Mouse (Mus musculus): ENCODE measurements around the gene Lrba.

Lrba gene

DNA sequence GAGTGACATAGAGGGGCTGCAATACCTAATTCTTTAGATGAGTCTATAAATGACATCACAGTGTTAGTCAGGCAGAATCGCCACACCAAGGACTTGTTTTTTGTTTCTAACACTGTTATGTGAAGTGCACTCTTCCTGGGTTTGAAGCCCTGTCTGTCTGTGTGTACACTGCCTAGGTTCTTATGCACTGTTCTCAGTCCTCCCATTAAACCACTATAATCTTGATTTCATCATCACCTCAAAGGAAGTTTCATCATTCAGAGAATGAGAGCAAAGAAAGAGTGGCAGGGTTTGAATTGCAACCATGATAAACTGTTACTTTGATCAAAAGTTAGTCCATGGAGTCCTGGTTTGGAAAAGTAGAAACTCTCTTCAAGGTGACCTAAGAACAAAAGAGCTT lies 532.1 kb downstream of the Lrba start:
- no peak for DNase-seq (ENCODE audit: low read depth, low spot score)

DNA sequence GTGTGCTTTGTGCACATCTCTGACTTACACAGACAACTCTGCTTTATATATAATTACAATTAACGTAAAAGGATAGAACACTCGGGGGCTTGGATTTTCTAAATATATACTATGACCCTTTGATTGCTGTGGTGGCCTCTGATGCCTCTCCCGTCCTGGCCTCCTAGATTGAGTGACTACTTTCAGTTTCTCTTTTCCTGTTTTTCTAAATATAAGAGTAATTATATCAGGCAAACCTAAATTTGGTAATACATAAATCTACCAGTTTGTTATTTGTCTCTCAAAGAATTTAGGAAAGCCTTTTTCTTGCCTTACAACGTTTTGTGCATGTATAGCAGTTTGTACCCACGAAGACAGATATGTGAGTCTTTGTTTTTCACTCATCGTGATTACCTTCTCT lies 534.2 kb downstream of the Lrba start:
- no peak for DNase-seq (ENCODE audit: low read depth, low spot score)

DNA sequence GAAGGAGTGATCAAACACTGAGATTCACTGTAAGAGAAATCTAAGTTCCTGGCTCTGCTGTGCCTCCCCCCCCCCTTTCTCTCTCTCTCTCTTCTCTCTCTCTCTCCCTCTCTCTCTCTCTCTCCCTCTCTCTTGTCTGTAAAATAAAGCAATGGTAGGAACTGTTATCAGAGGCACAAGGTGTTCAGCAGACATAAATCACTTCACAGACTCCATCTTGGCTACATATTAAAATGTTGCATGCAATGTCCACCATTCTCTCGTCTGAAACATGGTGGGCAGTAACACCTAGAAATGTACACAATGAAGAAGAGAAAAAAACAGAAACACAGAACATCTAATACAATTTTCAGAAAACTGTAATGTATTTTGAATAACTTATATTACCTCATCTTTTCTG lies 534.9 kb downstream of the Lrba start:
- DNase-seq (ENCODE audit: low read depth, low spot score) = no peak

DNA sequence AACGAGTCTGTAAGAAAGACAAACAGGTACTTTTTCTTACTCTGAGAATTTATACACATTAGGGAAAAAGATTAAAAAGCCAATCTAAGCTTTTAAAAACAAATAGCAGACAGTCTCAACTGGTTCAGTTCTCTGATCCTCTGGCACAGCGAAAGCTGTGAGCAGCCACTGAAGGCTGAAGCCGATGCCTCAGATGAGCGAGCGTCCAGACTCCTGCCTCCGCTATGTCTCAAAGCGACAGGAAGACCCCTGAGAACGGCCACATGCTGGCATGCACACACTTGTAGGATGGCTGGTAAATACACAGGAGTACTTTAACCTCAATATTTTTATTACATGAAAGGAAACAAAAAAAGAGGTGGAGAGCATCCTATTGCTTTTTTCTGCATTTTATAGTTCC lies 535.4 kb downstream of the Lrba start:
- no peak for DNase-seq (ENCODE audit: low read depth, low spot score)

DNA sequence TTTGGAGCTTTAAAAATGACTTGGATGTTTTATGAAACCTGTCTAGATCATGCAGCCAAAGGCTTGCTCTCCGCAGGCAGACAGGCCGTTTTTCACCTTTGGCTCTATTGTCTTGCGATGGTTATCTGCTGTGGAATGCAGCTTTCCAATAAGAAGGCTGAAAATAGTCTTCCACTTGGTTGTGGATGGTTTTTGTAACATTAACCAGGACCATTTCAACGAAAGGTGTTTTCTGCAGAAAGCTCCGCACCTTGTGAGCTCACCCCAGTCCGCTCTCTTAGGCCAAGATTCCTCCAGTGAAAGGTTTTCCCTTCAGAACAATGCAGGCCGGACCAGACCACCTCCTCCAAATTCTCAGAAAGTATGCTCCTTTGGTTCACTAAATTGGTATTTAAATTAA lies 536.0 kb downstream of the Lrba start:
- DNase-seq (ENCODE audit: low read depth, low spot score) = no peak

DNA sequence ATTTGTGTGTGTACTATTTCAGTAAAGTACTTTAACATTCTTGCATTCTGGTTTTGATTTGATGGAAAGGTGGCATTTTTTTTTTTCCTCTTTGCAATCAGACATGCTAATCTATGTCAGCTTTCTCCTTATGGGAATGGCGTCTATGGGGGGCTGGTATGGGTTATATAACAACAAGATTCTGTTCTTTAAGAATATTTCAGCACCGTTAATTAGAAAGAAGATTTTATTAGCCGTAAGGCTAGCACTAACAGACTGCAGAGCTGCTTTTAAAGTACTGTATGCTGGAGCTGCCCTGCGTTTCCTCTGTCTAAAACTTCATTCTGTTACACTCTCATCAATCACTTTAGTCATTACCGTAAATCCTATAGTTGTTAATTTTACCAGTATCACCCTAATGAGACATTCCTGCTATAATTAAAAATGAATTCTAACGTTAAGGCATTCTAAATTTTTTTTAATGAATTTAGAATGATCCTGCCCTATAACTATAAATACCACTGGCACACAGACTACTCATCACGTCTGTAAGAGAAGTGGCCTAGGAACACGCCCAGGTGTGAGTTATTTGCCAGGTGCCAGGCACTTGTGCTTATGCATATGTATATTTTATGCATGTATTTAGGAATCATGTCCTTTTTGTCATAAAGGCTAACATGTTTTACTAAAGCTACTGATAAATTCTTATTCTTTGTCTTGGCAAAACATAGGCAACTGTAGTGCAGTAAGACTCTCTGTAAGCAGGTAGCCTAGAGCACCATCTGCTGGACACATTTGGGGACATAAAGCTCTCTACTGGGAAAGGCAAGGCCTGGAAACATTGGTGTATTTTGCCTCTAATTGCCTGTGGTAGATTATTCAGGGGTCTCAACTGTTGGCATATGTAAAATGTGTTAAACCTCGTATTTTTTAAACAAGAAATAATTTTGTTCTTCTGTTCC lies 536.9 kb downstream of the Lrba start:
- DNase-seq (ENCODE audit: low read depth, low spot score) = peak; percentile 64

DNA sequence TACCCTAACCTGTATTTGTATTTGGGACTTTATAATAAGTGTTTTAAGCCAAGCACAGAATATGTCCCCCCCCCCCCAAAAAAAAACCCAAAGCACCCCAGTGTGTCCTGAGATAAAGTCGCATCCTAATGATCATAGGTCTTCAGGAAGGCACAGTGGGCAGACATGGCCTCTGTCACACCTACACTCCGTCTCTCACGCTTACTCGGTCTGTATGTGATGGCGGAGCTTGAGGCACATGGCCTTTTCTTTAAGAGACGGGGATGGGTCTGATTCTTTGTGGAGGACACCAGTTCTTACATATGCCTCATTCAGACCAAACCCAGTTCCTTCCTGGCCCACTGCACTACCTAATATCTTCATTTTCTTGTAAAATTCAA lies 537.5 kb downstream of the Lrba start:
- DNase-seq (ENCODE audit: low read depth, low spot score) = no peak

DNA sequence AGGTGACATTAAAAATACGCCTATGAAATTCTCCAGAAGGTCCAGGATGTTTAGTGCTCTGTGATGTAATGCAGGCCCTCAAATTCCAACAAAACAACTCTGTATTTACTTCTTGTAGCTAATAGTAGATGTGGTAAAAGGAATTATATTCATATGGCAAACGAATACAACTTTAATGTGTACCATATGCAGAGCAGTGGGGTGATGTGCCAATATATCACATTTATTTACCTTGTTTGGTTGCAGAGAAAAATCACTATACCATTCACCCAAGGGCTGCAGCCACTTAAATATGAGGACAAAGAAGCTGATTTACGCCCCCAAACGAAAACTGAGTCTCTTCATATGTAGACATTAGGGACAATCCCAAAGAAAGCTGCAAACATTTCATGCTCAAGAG lies 538.0 kb downstream of the Lrba start:
- DNase-seq (ENCODE audit: low read depth, low spot score) = no peak

DNA sequence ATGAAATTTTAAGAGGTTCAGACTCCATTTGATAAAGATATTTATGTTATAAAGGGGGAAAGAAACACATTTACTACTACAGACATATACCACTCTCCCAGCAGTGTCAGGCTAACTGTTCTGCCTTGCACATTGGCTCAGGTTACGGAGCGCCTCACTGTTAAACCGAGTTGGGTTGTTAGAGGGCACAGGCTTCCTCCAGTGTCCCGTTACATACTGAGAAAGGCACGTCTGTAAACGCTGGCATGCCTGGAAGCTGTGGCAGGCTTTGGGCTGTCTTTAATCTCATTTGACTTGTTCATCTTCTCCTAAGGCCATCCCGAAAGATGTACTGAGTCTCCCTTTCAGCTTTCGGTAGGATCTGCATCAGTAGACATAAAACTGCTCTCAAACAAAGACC lies 544.1 kb downstream of the Lrba start:
- no peak for DNase-seq (ENCODE audit: low read depth, low spot score)

DNA sequence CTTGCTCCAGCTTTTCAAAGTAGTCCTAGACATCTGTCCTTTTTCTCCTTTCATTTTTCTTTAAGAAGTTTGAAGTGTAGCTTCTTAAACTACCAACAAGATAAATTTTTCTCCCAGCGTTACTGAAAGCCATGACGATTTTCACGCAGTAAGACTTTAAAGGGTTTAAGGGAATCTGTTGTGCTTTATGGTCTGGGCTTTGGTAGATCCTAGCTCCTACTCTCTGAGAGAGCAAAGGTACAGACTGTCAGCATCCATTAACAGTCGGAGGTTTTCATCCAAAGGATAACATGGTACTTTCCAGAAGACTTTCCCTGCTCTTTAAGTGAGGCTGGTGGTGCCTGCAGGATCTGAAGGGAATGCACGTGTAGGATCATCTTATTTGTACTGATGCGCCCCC lies 544.5 kb downstream of the Lrba start:
- DNase-seq (ENCODE audit: low read depth, low spot score) = no peak

DNA sequence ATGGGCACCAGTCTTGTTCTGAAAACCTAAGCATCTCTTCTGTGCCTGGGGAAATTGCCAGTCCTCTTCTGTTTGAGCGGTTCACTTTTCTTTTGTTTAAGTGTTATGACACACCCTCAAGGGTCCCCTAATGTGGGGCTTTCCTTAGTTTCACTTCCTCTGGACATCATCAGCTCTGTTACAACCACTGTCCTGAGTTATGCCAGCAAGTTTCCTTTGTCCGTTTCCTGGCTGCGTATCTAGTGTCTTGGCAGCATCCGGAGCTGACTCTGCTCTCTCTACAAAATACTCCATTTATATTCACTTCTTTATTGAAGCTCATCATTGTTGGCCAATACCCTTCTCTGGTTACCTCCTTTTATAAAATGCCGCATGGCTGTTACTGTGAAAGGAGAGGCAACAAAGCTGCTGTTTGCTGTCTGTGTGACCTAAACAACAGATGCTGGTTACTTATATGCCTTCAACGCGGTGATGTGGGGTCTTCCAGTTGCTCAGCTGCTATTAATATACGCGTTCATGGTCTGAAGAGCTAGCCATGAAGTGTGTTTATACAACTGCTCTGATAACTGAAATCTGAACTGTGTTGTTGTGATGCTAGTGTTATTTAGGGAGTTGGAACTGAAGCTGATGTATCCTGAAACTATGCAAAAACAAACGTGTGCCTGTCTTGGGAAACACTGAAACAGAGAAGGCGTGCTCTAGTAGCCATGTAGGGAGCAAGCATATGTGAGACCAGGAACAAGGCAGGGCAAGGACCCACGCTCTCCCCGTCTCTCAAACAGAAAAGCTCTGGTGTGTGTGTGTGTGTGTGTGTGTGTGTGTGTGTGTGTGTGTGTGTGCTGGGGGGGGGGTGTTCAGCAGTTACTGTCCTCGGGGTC lies 550.3 kb downstream of the Lrba start:
- DNase-seq (ENCODE audit: low read depth, low spot score) = no peak

DNA sequence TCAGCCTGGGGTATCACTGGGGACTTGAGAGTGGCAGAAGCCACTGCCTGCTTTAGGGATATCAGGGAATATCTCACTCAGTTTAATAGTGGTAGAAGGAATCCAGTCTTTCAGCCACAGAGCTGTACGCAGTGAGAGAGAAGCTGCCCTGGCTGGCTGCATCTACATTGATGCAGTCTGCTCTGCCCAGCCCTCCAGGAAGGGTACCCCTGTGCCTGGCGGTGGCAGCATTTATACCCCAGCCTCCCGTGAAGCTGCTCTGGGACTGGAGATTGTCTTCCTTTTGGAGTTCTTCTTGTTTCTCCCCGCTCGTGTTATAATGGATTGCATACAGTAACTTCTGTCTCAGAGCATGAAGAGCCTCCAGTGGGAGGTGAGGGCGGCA lies 551.0 kb downstream of the Lrba start:
- DNase-seq (ENCODE audit: low read depth, low spot score) = no peak

DNA sequence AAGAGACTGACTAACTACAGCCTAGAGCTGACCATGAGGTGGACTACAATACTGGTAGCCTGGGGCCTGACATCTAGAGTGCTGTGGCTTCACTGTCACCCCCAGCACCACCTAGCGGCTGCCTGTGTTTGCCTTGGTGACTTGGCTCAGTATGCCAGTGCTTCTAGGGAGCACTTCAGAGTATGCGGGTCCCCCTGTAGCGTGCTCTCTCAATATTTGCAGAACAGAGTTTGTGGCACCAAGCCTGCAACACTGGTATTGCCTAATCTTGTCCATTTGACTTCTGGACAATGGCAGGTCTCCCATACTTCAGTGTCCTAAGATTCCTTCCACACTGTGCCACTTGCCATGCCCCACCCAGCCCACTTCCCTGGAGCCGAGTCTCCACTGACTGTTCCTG lies 555.2 kb downstream of the Lrba start:
- DNase-seq (ENCODE audit: low read depth, low spot score) = no peak

DNA sequence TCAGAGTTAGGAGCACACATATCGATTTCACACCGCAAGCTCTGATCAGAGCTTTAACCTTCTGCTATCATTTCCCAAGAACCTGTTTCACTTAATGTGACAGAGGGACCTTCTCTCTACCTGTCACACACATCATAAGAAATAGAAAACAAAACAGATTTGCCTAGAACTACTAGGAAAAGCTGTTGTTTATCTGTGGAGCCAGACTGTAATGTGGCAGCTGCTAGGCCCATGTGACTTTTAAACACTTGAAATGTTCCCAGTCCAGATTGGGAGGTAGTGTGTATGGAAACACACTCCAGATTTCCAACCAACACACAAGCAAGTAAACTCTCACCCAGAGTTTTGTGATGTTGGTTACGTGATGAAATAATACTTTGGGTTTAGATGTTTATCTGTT lies 559.6 kb downstream of the Lrba start:
- no peak for DNase-seq (ENCODE audit: low read depth, low spot score)

DNA sequence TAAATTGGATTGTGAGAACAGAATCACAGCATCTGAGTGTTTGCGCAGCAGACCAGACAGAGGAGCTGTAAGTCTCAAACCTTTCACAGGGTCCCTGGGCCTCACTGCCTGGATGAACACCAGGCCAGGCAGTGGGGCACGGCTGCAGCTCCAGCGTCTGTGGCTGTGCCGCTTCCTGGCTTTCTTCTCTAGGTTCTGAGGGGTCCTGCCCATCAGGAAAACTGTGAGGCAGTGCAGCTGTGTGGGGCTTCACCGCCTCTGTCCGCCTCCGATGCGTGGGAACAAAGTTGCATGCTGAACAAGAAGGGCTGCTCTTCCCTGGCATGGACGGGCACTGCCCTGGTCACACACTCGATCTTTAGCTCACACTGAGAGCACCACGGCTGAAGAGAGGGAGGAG lies 560.5 kb downstream of the Lrba start:
- DNase-seq (ENCODE audit: low read depth, low spot score) = no peak

DNA sequence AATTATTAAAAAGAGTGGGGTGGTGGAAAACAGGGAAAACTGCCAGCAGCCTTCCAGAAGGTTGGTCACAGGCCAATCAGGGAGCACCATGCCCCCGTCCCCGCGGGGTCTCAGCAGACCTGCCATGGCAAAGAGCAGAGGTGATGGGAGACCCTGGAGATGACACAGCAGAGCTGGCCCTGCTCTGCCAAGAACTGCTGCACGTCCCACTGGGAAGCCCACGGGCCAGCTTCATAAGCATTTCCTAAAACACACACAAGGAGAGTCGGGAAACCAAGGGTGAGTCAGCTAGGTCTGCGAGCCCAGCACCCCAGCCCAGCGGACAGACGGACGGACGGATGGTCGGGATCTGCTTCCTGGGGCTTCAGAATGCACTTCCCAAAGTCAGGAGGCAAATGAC lies 561.8 kb downstream of the Lrba start:
- DNase-seq (ENCODE audit: low read depth, low spot score) = no peak

DNA sequence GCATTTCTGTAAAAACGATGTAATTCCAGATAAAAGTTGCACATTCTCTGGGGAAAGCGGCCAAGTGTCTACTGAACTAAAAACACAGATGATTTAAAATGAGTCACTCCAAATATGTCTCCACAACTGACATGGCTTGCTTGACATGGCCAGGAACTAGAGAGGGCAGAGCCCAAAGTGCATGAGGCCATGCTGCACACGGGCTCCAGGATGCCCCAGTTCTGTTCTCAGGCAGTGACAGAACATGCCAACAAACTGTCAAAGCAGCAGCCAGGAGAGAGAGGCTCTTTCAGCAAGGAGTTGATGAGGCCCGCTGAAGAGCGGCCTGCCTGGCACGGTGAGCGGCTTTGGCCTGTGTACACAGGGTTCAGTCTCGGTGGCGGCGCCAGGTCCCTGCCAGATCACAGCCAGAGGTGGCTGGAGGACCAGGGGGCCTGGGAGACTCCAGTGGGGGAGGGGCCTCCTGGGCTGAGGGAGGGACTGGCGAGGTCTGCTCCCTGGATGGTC lies 562.4 kb downstream of the Lrba start:
- DNase-seq (ENCODE audit: low read depth, low spot score) = no peak

DNA sequence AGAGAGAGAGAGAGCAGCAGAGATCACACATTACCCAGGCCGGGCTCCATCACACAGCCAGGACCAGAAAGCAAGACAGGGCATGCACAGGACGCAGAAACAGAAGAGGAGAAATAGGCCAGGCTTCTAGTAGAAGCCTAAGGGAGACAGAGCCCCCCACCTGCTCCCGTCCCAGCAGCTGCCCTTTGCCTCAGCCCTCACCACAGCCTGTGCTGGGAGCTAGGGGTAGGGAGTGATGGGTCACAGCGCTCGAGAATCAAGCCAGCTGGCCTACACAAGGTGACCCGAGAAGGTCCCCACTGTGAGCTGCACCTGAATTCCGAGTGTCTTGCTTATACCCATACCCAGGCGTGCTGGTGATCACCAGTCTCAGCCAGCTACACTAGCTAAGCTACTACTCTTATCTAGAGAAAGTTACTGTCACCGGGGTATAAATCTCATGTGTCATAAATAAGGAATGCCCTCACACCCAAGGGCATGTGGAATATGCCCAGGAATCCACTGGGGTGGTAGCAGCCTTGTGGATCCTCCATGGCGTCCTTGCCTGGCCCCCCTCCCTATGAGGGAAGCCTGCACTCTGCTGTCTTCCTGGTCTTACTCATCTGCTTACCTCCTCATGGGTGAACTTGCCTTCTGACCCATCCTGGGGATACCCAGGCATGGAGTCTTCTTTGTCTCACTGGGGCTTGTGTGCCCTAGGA lies 563.1 kb downstream of the Lrba start:
- no peak for DNase-seq (ENCODE audit: low read depth, low spot score)

DNA sequence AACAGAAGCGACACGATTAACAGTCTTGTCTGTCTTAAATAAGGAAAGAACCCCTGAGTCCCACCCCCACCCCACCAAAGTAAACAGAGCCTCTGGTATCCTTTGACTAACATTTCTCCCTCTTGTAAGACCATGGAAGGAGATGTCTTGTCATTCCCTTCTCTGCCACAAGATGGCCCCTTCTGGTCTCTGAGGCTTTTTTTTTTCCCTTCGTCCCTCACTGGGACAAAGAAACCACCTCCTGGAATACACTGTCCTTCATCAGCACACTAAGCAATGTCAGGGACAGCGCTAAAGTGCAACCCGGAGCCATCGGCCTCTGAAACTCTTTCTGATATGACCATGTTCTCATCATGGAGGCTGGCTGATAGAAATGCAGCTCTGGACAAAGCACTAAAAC lies 564.2 kb downstream of the Lrba start:
- no peak for DNase-seq (ENCODE audit: low read depth, low spot score)

DNA sequence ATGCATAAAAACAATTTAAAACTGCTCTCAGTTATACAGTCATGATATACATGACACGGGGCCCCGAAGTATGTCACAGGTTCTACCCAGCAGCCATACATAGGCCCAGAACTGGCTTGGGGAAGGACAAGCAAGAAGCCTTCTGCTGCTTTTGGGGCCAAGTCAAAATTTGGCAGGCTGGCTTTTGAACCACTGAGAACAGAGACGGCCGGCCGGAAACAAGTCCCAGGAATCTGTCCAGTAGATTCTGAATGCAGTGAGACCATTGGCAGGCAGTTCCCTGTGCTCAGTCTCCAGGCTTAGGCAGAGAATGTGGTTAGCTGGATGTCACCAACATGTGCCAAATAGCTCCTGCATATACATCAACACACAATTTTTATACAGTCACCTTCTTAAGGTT lies 565.3 kb downstream of the Lrba start:
- no peak for DNase-seq (ENCODE audit: low read depth, low spot score)

DNA sequence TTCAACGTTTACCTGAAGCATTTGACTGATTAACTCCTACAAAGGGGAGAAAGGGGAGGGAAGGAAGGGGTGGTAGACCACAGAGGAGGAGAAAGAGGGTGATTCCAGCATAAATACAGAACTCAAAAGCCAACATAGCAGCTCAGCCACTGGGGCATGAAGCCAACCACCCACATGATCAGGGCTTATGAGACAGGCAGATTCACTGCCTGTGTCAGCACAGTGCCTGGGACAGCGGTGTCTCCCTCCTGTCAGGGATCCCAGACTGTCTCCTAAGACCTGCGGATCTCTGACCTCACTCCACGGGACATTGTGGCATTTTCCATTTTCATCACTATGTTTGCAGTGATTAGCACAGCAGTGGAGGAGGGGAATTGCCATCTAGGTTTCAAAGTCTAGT lies 568.8 kb downstream of the Lrba start:
- no peak for DNase-seq (ENCODE audit: low read depth, low spot score)

DNA sequence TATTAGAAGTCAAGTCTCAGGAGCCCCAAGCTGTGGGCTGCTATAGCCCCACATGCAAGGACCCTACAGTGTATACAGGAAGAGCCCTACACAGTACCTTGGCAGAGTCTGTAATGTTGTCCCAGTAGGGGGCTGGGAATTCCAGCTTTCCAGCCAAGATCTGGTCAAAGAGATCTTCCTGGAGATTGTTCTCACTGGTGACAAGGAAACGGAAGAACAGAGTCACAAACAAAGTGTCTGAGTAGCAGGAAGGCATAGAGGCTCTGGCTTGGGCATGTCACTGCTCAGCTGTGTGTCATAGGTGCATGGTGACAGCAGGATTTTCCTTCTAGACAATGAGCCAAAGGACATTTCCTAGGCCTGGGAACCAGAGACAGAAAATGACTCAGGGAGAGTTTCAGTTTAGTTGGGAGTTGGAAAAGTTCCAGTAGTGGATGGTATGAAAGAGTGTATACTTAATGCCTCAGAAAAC lies 569.3 kb downstream of the Lrba start:
- no peak for DNase-seq (ENCODE audit: low read depth, low spot score)
